Mouse (Mus musculus) hindbrain, postnatal 0 days (tissue): ENCODE measurements around the gene Rasd1. TPM values are rescaled to one million over a fixed set of nuclear protein-coding genes. Genes with fewer than 3 reads are reported as not detected.

Source experiments
- ATAC-seq: fragments of 200-750 bp; cut with Nextera tagmentation; 2 replicates; pipeline ENCODE4 v1.8.0; 2017; ENCODE audit warnings: mild to moderate bottlenecking, moderate TSS enrichment, moderate library complexity
- DNase-seq: peaks from one replicate; pipeline ENCODE4 v3.0.0-alpha.2; 2015; ENCODE audit warnings: low spot score
- H3K27ac ChIP-seq: fragments of 300-500 bp; sonication (generic); 2 replicates; pipeline ENCODE4 v1.5.1; 2014; ENCODE audit warnings: mild to moderate bottlenecking
- H3K27me3 ChIP-seq: fragments of 300-500 bp; sonication (generic); 2 replicates; pipeline ENCODE4 v1.6.1; 2014; ENCODE audit warnings: low read length, mixed read lengths; ENCODE audit not compliant: insufficient read depth
- H3K36me3 ChIP-seq: fragments of 300-500 bp; sonication (generic); 2 replicates; pipeline ENCODE4 v1.6.1; 2014; ENCODE audit warnings: low read length, mixed read lengths; ENCODE audit not compliant: insufficient read depth
- H3K4me1 ChIP-seq: fragments of 300-500 bp; sonication (generic); 2 replicates; pipeline ENCODE4 v1.6.1; 2014; ENCODE audit warnings: antibody characterized with exemption, low read length, mixed read lengths; ENCODE audit not compliant: insufficient read depth
- H3K4me2 ChIP-seq: fragments of 300-500 bp; sonication (generic); 2 replicates; pipeline ENCODE4 v1.6.1; 2014; ENCODE audit warnings: low read depth, mild to moderate bottlenecking, low read length, moderate library complexity, mixed read lengths
- H3K4me3 ChIP-seq: fragments of 300-500 bp; sonication (generic); 2 replicates; pipeline ENCODE4 v1.5.1; 2014; ENCODE audit warnings: low read length
- H3K9ac ChIP-seq: fragments of 300-500 bp; sonication (generic); replicated peaks from 2 replicates; pipeline ENCODE4 v1.6.1; 2014; ENCODE audit warnings: mild to moderate bottlenecking, low read length, moderate library complexity, mixed read lengths
- H3K9me3 ChIP-seq: fragments of 300-500 bp; sonication (generic); 2 replicates; pipeline ENCODE4 v1.6.1; 2016; ENCODE audit warnings: low read length, mixed read lengths
- CTCF ChIP-seq: IDR thresholded peaks from 2 replicates; pipeline ENCODE4 v1.5.1; 2016; ENCODE audit warnings: antibody characterized with exemption, control low read depth, low read depth
- WGBS: fragments of 180-500 bp; shearing (Covaris S2); extraction: QIAGEN DNeasy Blood & Tissue Kit; methylation state at CpG from one replicate; pipeline ENCODE4 v1.1.7; 2014; 5-methylcytosine and 5-hydroxymethylcytosine counted together
- polyA plus RNA-seq: library from polyadenylated mRNA; unstranded; fragments of >200 nt; fragmentation: Nextera tagmentation; extraction: Ambion mirVana; gene quantifications from 2 replicates; pipeline ENCODE4 v1.2.1, GENCODE M21; 2015
- total RNA-seq: library from RNA; depleted of rRNA; stranded (reverse); fragments of >200 nt; gene quantifications from 2 replicates; pipeline ENCODE4 v1.2.3, GENCODE M21; 2014; rRNA removed

Rasd1 gene
- total RNA-seq, result 0.10 and 0.47 TPM in 2 replicates
- polyA plus RNA-seq, result 2.0 and 2.3 TPM in 2 replicates

DNA sequence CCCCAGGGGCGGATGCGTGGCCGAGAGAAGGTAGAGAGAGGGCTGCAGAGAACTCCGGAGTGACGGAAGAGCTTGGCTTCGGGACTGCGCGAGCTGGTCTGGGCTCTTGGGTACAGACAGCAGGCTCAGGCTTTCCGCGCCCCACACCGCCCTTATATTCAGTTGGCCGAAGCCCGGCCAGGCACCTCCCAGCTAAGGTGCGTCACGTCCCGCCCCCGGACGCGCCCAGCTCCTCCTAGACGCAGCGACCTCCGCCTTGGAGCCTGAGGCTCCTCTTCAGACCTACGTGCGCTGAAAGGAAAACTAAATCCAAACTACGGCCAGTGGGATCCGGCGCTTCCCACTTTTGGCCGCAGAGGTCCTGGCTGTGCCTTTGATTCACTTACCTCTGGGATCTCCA lies at the start of gene Rasd1:
TSS of gene Rasd1 (minus strand) at position 127 of the 400 bp plus-strand sequence.
- H3K36me3 ChIP-seq, result peaks cover 15% of the 10 kb centered on the region; the same call in 1 of the 2 replicates
- 0 out of 2 replicates have a peak, but pooled peaks cover 3% of the 10 kb centered on the region for H3K27me3 ChIP-seq
- H3K9me3 ChIP-seq, result no peaks in the 10 kb centered on the region
- H3K4me1 ChIP-seq, result peaks cover 10% of the 10 kb centered on the region
- H3K27ac ChIP-seq, result no peak within 1 kb of the TSS
- peak within 1 kb of the TSS; percentile 42 for H3K4me3 ChIP-seq
- ATAC-seq (peak; percentile 63), DNase-seq (peak; percentile 62)
- H3K4me2 ChIP-seq, result peak within 1 kb of the TSS; percentile 88
- TF ChIP-seq CTCF, result no peak
- H3K9ac ChIP-seq, result peak within 1 kb of the TSS; percentile 37
- under 1% methylated on average over 28 of the region's 28 CpGs for WGBS

DNA sequence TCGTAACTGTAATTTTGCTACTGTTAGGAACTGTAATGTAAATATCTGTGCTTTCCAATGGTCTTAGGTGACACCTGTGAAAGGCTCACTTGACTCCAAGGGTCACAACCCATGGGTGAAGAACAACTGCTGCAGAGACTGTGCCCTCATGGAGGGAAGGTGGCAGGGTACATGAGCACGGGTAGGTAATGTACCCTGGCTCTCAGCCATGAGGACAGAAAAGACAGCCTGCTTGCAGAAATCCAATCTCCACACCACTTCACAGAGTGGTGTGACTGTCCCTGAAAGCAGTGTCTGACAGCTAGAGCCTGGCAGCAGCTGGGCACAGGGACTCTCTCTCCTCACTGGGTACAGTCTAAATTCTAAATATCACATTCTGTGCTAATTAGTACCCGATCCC lies 46.8 kb upstream of the Rasd1 start:
- ATAC-seq (no peak), DNase-seq (no peak)
- Histone ChIP-seq H3K27me3 (no peaks in the 10 kb centered on the region), H3K27ac (no peak overlapping the region), H3K4me1 (peaks cover 7% of the 10 kb centered on the region; the same call in 1 of the 2 replicates), H3K9ac (no peak overlapping the region), H3K9me3 (no peaks in the 10 kb centered on the region), H3K36me3 (no peaks in the 10 kb centered on the region), H3K4me2 (no peak overlapping the region), H3K4me3 (no peak overlapping the region)
- WGBS, result 68% methylated on average over 3 of the region's 3 CpGs
- TF ChIP-seq CTCF, result no peak

DNA sequence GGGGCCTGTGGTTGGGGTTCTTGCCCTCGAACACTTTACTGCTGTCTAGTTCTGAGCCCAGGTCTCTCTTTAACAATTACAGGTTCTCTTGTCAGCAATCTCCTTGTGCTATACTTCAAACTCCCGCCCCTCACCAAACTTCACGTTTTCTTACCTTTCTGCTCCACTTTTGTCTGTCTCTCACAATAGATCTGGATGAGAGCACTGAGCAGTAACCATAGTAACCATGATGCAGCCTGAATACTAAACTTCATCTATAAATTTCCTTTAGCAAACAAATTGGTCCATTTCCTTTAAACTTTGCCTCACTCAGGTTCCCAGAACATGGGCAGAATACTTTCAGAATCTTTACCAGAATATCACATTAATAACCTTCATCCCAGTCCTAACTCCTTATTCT lies 44.7 kb upstream of the Rasd1 start:
- H3K27ac ChIP-seq, result peak overlapping the region; percentile 1; the same call in 1 of the 2 replicates

DNA sequence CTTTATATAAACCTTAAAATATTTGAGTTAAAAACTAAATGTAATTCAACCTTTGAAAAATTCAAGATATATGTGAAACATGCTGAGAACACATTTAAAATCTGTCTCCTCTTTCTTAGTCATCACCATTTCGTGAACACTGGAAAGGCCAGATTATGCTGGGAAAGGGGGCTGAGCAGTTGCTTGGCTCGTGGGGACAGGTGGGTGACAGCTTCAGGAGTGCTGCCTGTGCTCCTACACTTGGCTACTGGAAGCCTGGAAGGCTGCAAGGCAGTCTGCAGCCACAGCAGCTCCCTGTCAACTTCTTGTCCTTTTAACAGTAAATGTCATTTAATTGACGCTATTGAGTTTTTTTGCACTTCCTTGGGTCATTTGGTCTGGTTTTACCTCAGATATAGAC lies 41.1 kb upstream of the Rasd1 start:
- 75% methylated on average over 3 of the region's 3 CpGs for WGBS
- Histone ChIP-seq H3K9ac (no peak overlapping the region), H3K4me3 (no peak overlapping the region), H3K27ac (no peak overlapping the region), H3K4me1 (peaks cover 7% of the 10 kb centered on the region; the same call in 1 of the 2 replicates), H3K4me2 (no peak overlapping the region), H3K9me3 (no peaks in the 10 kb centered on the region), H3K36me3 (no peaks in the 10 kb centered on the region), H3K27me3 (no peaks in the 10 kb centered on the region)
- no peak for ATAC-seq
- no peak for TF ChIP-seq CTCF
- no peak for DNase-seq

More for the DNA sequence above, 44.7 kb upstream of the Rasd1 start:
- no peaks in the 10 kb centered on the region for H3K36me3 ChIP-seq
- H3K4me3 ChIP-seq, result no peak overlapping the region
- no peak for ATAC-seq
- no peak overlapping the region for H3K9ac ChIP-seq
- no peak for TF ChIP-seq CTCF
- H3K4me1 ChIP-seq, result peaks cover 7% of the 10 kb centered on the region; the same call in 1 of the 2 replicates
- H3K27me3 ChIP-seq, result no peaks in the 10 kb centered on the region
- H3K9me3 ChIP-seq, result no peaks in the 10 kb centered on the region
- WGBS, result 56% methylated on average over 3 of the region's 3 CpGs
- DNase-seq, result peak; percentile 34
- H3K4me2 ChIP-seq, result no peak overlapping the region

DNA sequence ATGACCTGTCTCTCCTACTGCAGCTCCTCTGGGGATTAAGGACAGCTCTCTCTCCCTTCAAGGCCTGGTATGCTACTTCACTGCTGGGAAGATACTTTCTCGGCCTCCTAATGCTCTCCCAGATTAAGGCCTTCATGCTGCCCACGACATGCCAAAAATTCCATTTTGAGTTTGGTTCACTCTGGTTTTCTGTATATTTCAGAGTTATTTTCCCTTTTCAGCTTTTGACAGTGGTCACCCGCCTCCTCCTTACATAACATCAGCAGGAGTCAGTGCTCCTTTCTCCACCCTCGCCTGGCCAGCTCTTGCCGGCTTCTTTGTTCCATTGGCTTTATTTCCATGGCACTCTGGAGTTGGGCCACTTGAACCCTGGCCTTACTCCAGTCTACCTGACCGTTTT lies 40.0 kb upstream of the Rasd1 start:
- 46% methylated on average over 6 of the region's 6 CpGs for WGBS

DNA sequence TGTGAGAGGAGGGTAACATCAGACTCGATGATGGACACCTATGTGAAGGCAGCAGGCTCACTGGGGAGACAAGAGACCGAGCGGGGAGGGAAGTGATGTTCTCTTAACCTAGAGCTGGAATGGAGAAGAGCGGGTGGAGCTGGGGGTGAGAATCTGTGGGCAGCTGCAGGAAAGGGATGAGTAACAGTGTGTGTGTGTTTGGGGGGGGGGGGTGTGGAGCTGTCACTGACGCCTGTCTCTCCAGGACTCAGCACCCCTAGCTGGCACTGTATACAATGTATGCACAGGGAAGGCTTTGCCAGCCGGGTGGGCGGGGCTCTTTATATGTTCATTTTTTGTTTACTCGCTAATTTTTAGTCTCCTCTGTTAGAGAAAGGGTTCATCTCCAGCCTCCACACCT lies 39.1 kb upstream of the Rasd1 start:
- DNase-seq (no peak), ATAC-seq (no peak)
- Histone ChIP-seq H3K36me3 (no peaks in the 10 kb centered on the region), H3K4me1 (no peaks in the 10 kb centered on the region), H3K4me2 (no peak overlapping the region), H3K4me3 (no peak overlapping the region), H3K27ac (no peak overlapping the region), H3K27me3 (no peaks in the 10 kb centered on the region), H3K9ac (no peak overlapping the region), H3K9me3 (no peaks in the 10 kb centered on the region)
- 80% methylated on average over 8 of the region's 8 CpGs for WGBS
- TF ChIP-seq CTCF, result no peak

More for the DNA sequence above, 40.0 kb upstream of the Rasd1 start:
- H3K4me1 ChIP-seq, result peaks cover 7% of the 10 kb centered on the region; the same call in 1 of the 2 replicates
- TF ChIP-seq CTCF, result no peak
- ATAC-seq (no peak), DNase-seq (no peak)
- no peaks in the 10 kb centered on the region for H3K36me3 ChIP-seq
- H3K27ac ChIP-seq, result no peak overlapping the region
- H3K27me3 ChIP-seq, result no peaks in the 10 kb centered on the region
- H3K4me3 ChIP-seq, result no peak overlapping the region
- H3K4me2 ChIP-seq, result no peak overlapping the region
- no peak overlapping the region for H3K9ac ChIP-seq
- H3K9me3 ChIP-seq, result no peaks in the 10 kb centered on the region

DNA sequence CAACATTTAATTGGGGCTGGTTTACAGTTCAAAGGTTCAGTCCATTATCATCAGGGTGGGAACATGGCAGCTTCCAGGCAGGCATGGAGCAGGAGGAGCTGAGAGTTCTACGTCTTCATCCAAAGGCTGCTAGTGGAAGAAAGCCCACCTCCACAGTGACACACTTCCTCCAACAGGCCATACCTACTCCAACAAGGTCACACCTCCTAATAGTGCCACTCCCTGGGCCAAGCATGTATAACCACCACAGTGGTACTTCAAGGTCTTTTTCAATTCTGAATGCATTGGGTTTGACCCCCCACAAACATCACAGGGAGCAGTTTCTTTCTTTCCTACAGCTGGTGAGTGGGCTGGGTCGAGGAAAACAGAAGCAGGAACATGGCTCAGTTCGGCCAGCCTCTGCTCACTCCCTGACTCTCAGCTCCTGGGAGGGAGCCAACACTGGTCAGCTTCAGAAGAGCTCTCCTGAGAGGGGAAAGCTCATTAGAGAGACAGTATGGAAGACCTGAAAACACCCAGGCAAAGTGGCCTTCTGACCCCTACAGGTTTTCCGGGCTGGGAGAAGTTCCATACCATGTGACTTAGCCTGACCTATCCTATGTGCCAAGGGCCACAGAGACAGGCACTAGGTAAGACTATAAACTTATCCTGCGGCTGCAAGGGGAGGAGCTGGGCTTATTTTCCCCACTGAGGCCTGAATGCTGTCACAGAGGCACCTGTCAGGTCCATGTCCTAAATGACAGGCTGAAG lies 36.7 kb upstream of the Rasd1 start:
- TF ChIP-seq CTCF, result no peak
- H3K9me3 ChIP-seq, result no peaks in the 10 kb centered on the region
- H3K4me1 ChIP-seq, result no peaks in the 10 kb centered on the region
- H3K36me3 ChIP-seq, result no peaks in the 10 kb centered on the region
- H3K27ac ChIP-seq, result no peak overlapping the region
- H3K4me3 ChIP-seq, result no peak overlapping the region
- 82% methylated on average over 5 of the region's 5 CpGs for WGBS
- H3K27me3 ChIP-seq, result no peaks in the 10 kb centered on the region
- DNase-seq (no peak), ATAC-seq (no peak)
- H3K9ac ChIP-seq, result no peak overlapping the region
- H3K4me2 ChIP-seq, result no peak overlapping the region
